Mouse (Mus musculus) myocyte (in vitro differentiated cells): ENCODE data around the gene Plin3. TPM values are rescaled to one million over a fixed set of nuclear protein-coding genes. Genes with fewer than 3 reads are reported as not detected.

Source experiments
- H3K27me3 ChIP-seq: one replicate; pipeline ENCODE4 v1.6.1; 2011; ENCODE audit not compliant: control insufficient read depth, insufficient read depth, insufficient read length
- H3K36me3 ChIP-seq: one replicate; pipeline ENCODE4 v1.6.1; 2011; ENCODE audit not compliant: control insufficient read depth, insufficient read depth
- H3K4me2 ChIP-seq: one replicate; pipeline ENCODE4 v1.6.1; 2011; ENCODE audit warnings: low read depth, control low read depth
- H3K4me3 ChIP-seq: one replicate; pipeline ENCODE4 v1.5.1; 2011; ENCODE audit warnings: mild to moderate bottlenecking, control low read depth, moderate library complexity
- H3K79me2 ChIP-seq: one replicate; pipeline ENCODE4 v1.6.1; 2011; ENCODE audit not compliant: control insufficient read depth, insufficient read depth
- H3ac ChIP-seq: one replicate; pipeline ENCODE4 v1.6.1; 2011; ENCODE audit not compliant: control insufficient read depth, insufficient read length
- CEBPB ChIP-seq: IDR thresholded peaks from 2 replicates; pipeline ENCODE4 v1.6.1; 2011; ENCODE audit warnings: mild to moderate bottlenecking, moderate library complexity; ENCODE audit not compliant: poor library complexity, insufficient read depth, severe bottlenecking
- E2F4 ChIP-seq: IDR thresholded peaks from one replicate; pipeline ENCODE4 v1.6.1; 2011; ENCODE audit warnings: mild to moderate bottlenecking, control low read depth, moderate library complexity; ENCODE audit not compliant: insufficient read depth
- MAX ChIP-seq: IDR thresholded peaks from one replicate; pipeline ENCODE4 v1.6.1; 2011; ENCODE audit warnings: low read depth, mild to moderate bottlenecking, control low read depth
- MYOD1 ChIP-seq, 3 experiments: IDR thresholded peaks; one replicate each; pipeline ENCODE4 v1.6.1; 2011; ENCODE audit warnings: control low read depth in 2 of 3, low read depth in 2 of 3, mild to moderate bottlenecking in 2 of 3, moderate library complexity in 1 of 3; ENCODE audit not compliant: insufficient read length in 2 of 3, control insufficient read depth in 1 of 3
- MYOG ChIP-seq, 3 experiments: IDR thresholded peaks; one replicate each; pipeline ENCODE4 v1.6.1; 2011; ENCODE audit warnings: control low read depth in 2 of 3, low read depth in 2 of 3, mild to moderate bottlenecking in 2 of 3; ENCODE audit not compliant: insufficient read length in 2 of 3, control insufficient read depth in 1 of 3, insufficient read depth in 1 of 3
- POLR2A ChIP-seq: IDR thresholded peaks from one replicate; pipeline ENCODE4 v1.6.1; 2011; ENCODE audit warnings: low read depth, mild to moderate bottlenecking, control low read depth, moderate library complexity; ENCODE audit not compliant: insufficient read length
- POLR2AphosphoS2 ChIP-seq: IDR thresholded peaks from one replicate; pipeline ENCODE4 v1.6.1; 2011; ENCODE audit warnings: low read depth, control low read depth; ENCODE audit not compliant: insufficient read length
- REST ChIP-seq: IDR thresholded peaks from one replicate; pipeline ENCODE4 v1.6.1; 2011; ENCODE audit warnings: mild to moderate bottlenecking, control low read depth, moderate library complexity; ENCODE audit not compliant: insufficient read depth, insufficient read length
- SRF ChIP-seq: IDR thresholded peaks from one replicate; pipeline ENCODE4 v1.6.1; 2011; ENCODE audit warnings: low read depth; ENCODE audit not compliant: control insufficient read depth, insufficient read length
- TCF12 ChIP-seq: IDR thresholded peaks from one replicate; pipeline ENCODE4 v1.6.1; 2011; ENCODE audit warnings: mild to moderate bottlenecking, control low read depth; ENCODE audit not compliant: poor library complexity, insufficient read depth, severe bottlenecking
- TCF3 ChIP-seq: IDR thresholded peaks from one replicate; pipeline ENCODE4 v1.6.1; 2011; ENCODE audit warnings: low read depth, control low read depth; ENCODE audit not compliant: insufficient read length
- USF1 ChIP-seq: IDR thresholded peaks from one replicate; pipeline ENCODE4 v1.6.1; 2011; ENCODE audit warnings: low read depth, mild to moderate bottlenecking, control low read depth, moderate library complexity
- polyA plus RNA-seq: library from polyadenylated mRNA; unstranded; fragments of >200 nt; fragmentation: generic; extraction: Trizol; gene quantifications from one replicate; pipeline ENCODE4 v1.2.1, GENCODE M21; 2012; ENCODE audit warnings: missing spikeins

The Plin3 gene
- polyA plus RNA-seq, 1 experiment: 44.8 TPM

- TF ChIP-seq MYOG (IDR thresholded peaks at IDR 0.05; ENCODE audit: control insufficient read depth in 1 of 3, insufficient read depth in 1 of 3, insufficient read length in 2 of 3, low read depth in 2 of 3) (peak in 1 of 3 experiments; percentile 16), E2F4 (no peak)
- no peaks in the 10 kb centered on the region for H3K27me3 ChIP-seq
- H3ac ChIP-seq: no peak overlapping the region
- no peak overlapping the region for H3K4me2 ChIP-seq
- no peak overlapping the region for H3K4me3 ChIP-seq
- H3K36me3 ChIP-seq: no peaks in the 10 kb centered on the region
- peaks cover 70% of the 10 kb centered on the region for H3K79me2 ChIP-seq
These were observed 44.5 kb upstream of the Plin3 start for GRCm38 (mm10) chr17:56337190-56337589.

- TF ChIP-seq TCF3 (no peak), POLR2A (no peak), SRF (no peak), MAX (no peak), MYOG (IDR thresholded peaks at IDR 0.05; ENCODE audit: control insufficient read depth in 1 of 3, insufficient read depth in 1 of 3, insufficient read length in 2 of 3, low read depth in 2 of 3) (no peak), USF1 (no peak), POLR2AphosphoS2 (no peak), CEBPB (no peak), MYOD1 (IDR thresholded peaks at IDR 0.05; ENCODE audit: control insufficient read depth in 1 of 3, insufficient read length in 2 of 3, low read depth in 2 of 3) (no peak), TCF12 (no peak), REST (no peak), E2F4 (no peak)
These were observed 40.3 kb upstream of the Plin3 start for GRCm38 (mm10) chr17:56332987-56333386.

GRCm38 (mm10) chr17:56331256-56331655, 38.6 kb upstream of the Plin3 start:
- Histone ChIP-seq H3K27me3 (no peaks in the 10 kb centered on the region), H3ac (no peak overlapping the region), H3K4me3 (no peak overlapping the region), H3K4me2 (peak overlapping the region; percentile 3), H3K36me3 (no peaks in the 10 kb centered on the region), H3K79me2 (peaks cover 65% of the 10 kb centered on the region)
- TF ChIP-seq MAX (no peak), TCF3 (no peak), MYOD1 (IDR thresholded peaks at IDR 0.05; ENCODE audit: control insufficient read depth in 1 of 3, insufficient read length in 2 of 3, low read depth in 2 of 3) (peak in 2 of 3 experiments; percentile 6 to 54), POLR2AphosphoS2 (no peak), MYOG (IDR thresholded peaks at IDR 0.05; ENCODE audit: control insufficient read depth in 1 of 3, insufficient read depth in 1 of 3, insufficient read length in 2 of 3, low read depth in 2 of 3) (no peak), USF1 (no peak), SRF (peak; percentile 9)

More at GRCm38 (mm10) chr17:56332987-56333386, 40.3 kb upstream of the Plin3 start:
- H3K27me3 ChIP-seq: no peaks in the 10 kb centered on the region
- H3K4me3 ChIP-seq: no peak overlapping the region
- H3K4me2 ChIP-seq: no peak overlapping the region
- H3K36me3 ChIP-seq: no peaks in the 10 kb centered on the region
- H3K79me2 ChIP-seq: peaks cover 58% of the 10 kb centered on the region
- H3ac ChIP-seq: no peak overlapping the region

DNA sequence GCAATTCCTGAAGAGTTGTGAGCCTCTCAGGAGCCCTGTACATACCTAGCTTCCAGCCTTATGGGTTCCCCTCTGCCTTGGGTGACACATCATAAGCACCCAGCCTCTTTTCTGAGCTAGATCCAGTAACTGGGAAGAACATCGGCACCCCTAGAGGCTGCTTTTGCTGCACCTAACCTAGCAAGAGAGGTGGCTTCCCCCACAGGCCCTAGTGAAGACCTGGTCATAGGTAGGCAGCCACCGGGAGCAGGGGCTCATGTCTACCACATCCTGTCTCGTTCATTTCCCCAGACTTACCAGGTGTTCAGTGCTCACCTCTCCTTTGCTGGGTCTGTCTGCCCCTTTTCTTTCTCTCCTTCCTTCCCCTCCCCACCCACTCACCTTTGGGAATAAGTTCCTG, 37.7 kb upstream of the Plin3 start:
- Histone ChIP-seq H3K79me2 (peaks cover 58% of the 10 kb centered on the region), H3K4me3 (no peak overlapping the region), H3K36me3 (no peaks in the 10 kb centered on the region), H3K4me2 (peak overlapping the region; percentile 3), H3K27me3 (no peaks in the 10 kb centered on the region), H3ac (no peak overlapping the region)
- TF ChIP-seq USF1 (no peak), MYOG (IDR thresholded peaks at IDR 0.05; ENCODE audit: control insufficient read depth in 1 of 3, insufficient read depth in 1 of 3, insufficient read length in 2 of 3, low read depth in 2 of 3) (no peak), REST (no peak), CEBPB (no peak), POLR2A (no peak), MYOD1 (IDR thresholded peaks at IDR 0.05; ENCODE audit: control insufficient read depth in 1 of 3, insufficient read length in 2 of 3, low read depth in 2 of 3) (no peak), E2F4 (no peak), TCF3 (no peak), SRF (no peak), POLR2AphosphoS2 (no peak), MAX (no peak), TCF12 (no peak)

DNA sequence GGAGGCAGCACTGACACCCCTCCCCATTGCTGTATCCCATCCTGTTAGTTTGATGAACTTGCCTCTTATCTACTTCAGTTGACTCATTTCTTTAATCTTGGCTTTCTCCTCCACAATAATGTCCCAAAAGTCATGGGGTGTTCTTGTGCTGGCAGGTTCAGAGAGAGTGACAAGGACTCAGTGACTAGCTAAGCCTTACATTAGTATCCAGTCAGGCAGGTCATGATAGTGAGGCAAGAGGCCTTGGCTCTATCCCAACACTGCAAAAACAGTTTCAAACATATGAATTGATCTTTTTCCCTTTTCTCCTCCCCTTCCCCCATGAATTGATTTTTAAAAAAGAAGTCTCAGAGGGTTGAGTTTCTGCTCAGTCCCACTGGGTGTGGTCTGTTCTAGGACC, 36.6 kb upstream of the Plin3 start:
- Histone ChIP-seq H3K79me2 (peaks cover 53% of the 10 kb centered on the region), H3K27me3 (no peaks in the 10 kb centered on the region), H3K36me3 (no peaks in the 10 kb centered on the region), H3ac (no peak overlapping the region), H3K4me3 (no peak overlapping the region), H3K4me2 (no peak overlapping the region)
- TF ChIP-seq MAX (no peak), E2F4 (no peak), POLR2AphosphoS2 (no peak), TCF3 (no peak), MYOG (IDR thresholded peaks at IDR 0.05; ENCODE audit: control insufficient read depth in 1 of 3, insufficient read depth in 1 of 3, insufficient read length in 2 of 3, low read depth in 2 of 3) (no peak), MYOD1 (IDR thresholded peaks at IDR 0.05; ENCODE audit: control insufficient read depth in 1 of 3, insufficient read length in 2 of 3, low read depth in 2 of 3) (no peak), TCF12 (no peak), POLR2A (no peak), USF1 (no peak), REST (no peak), CEBPB (no peak), SRF (no peak)
